Mouse (Mus musculus): ENCODE measurements at regions not wholly inside any gene's neighbourhood (a gene's known extent, or its start where the extent isn't known, plus 50 kb on each side); places are given as distances from the start of the nearest gene placed in this dataset.

- Histone ChIP-seq H3K4me1 (ENCODE audit: control insufficient read depth, insufficient read depth, low read length) (no peaks in the 10 kb centered on the region), H3K27ac (ENCODE audit: control insufficient read depth, insufficient read depth, low read depth, low read length) (no peak overlapping the region), H3K4me3 (ENCODE audit: control insufficient read depth, low read depth, low read length) (no peak overlapping the region), H3K36me3 (ENCODE audit: control insufficient read depth, insufficient read depth, low read length) (no peaks in the 10 kb centered on the region), H3K27me3 (ENCODE audit: control insufficient read depth, insufficient read depth, low read length) (no peaks in the 10 kb centered on the region)
- TF ChIP-seq POLR2A (IDR thresholded peaks at IDR 0.05; ENCODE audit: control insufficient read depth, low read depth, low read length) (no peak), CTCF (IDR thresholded peaks at IDR 0.05; ENCODE audit: control insufficient read depth, insufficient read depth, insufficient replicate concordance, low read depth, low read length) (no peak)
Observed at GRCm38 (mm10) chr4:127862875-127863274, 107.9 kb downstream of the CK137956 start.

DNA sequence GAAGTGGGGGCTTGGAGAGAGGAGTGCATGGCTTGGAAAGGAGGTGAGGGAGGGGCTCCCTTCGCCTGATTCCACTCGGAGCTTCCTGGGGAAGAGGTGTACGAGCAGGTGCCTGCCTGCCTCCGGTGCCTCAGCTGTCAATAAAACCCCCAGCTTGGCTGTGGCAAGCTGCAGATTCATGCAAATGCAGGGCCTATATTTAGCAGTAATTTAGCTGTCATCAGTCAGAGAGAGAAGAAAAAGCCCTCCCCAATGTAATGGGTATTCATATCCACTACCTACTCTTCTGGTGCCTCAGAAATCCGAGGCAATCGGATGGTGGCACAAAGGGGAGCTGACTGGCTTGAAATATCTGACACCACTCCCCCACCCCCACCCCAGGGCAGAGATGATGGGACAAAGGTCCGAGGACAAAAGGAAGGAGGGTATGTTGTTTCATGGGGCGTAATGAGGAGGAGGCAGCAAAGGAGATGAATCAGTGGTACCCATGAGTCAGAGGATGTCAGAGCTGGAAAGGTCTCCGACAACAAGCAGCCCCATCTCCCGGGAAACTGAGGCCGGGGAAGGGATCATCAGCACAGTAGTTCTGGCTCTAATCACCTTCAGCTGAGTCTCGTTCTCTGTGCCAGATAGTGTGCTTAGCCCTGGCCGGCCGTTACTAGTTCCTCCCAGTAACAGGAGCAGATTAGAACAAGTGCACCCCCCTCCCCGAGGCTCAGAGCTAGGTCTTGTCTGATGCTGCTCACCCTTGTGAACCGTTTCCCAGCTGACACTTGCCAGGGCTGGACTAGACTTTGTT, 109.2 kb downstream of the CK137956 start:
- no peak overlapping the region for H3K27ac ChIP-seq (ENCODE audit: control insufficient read depth, insufficient read depth, low read depth, low read length)
- no peak for TF ChIP-seq CTCF (IDR thresholded peaks at IDR 0.05; ENCODE audit: control insufficient read depth, insufficient read depth, insufficient replicate concordance, low read depth, low read length)
- no peak for TF ChIP-seq POLR2A (IDR thresholded peaks at IDR 0.05; ENCODE audit: control insufficient read depth, low read depth, low read length)

GRCm38 (mm10) chr4:127860271-127860670, 110.5 kb downstream of the CK137956 start:
- no peaks in the 10 kb centered on the region for H3K36me3 ChIP-seq (ENCODE audit: control insufficient read depth, insufficient read depth, low read length)
- H3K4me3 ChIP-seq (ENCODE audit: control insufficient read depth, low read depth, low read length): no peak overlapping the region
- H3K4me1 ChIP-seq (ENCODE audit: control insufficient read depth, insufficient read depth, low read length): no peaks in the 10 kb centered on the region
- no peaks in the 10 kb centered on the region for H3K27me3 ChIP-seq (ENCODE audit: control insufficient read depth, insufficient read depth, low read length)
- no peak overlapping the region for H3K27ac ChIP-seq (ENCODE audit: control insufficient read depth, insufficient read depth, low read depth, low read length)
- TF ChIP-seq POLR2A (IDR thresholded peaks at IDR 0.05; ENCODE audit: control insufficient read depth, low read depth, low read length): no peak
- TF ChIP-seq CTCF (IDR thresholded peaks at IDR 0.05; ENCODE audit: control insufficient read depth, insufficient read depth, insufficient replicate concordance, low read depth, low read length): no peak

More for the DNA sequence above, 109.2 kb downstream of the CK137956 start:
- no peaks in the 10 kb centered on the region for H3K27me3 ChIP-seq (ENCODE audit: control insufficient read depth, insufficient read depth, low read length)
- no peaks in the 10 kb centered on the region for H3K36me3 ChIP-seq (ENCODE audit: control insufficient read depth, insufficient read depth, low read length)
- H3K4me3 ChIP-seq (ENCODE audit: control insufficient read depth, low read depth, low read length): no peak overlapping the region
- H3K4me1 ChIP-seq (ENCODE audit: control insufficient read depth, insufficient read depth, low read length): no peaks in the 10 kb centered on the region

- H3K27me3 ChIP-seq (ENCODE audit: control insufficient read depth, insufficient read depth, low read length): no peaks in the 10 kb centered on the region
- H3K4me1 ChIP-seq (ENCODE audit: control insufficient read depth, insufficient read depth, low read length): no peaks in the 10 kb centered on the region
- no peaks in the 10 kb centered on the region for H3K36me3 ChIP-seq (ENCODE audit: control insufficient read depth, insufficient read depth, low read length)
- TF ChIP-seq CTCF (IDR thresholded peaks at IDR 0.05; ENCODE audit: control insufficient read depth, insufficient read depth, insufficient replicate concordance, low read depth, low read length) (no peak), POLR2A (IDR thresholded peaks at IDR 0.05; ENCODE audit: control insufficient read depth, low read depth, low read length) (no peak)
- no peak overlapping the region for H3K27ac ChIP-seq (ENCODE audit: control insufficient read depth, insufficient read depth, low read depth, low read length)
- no peak overlapping the region for H3K4me3 ChIP-seq (ENCODE audit: control insufficient read depth, low read depth, low read length)
Observed at GRCm38 (mm10) chr4:127859505-127859904, 111.2 kb downstream of the CK137956 start.

DNA sequence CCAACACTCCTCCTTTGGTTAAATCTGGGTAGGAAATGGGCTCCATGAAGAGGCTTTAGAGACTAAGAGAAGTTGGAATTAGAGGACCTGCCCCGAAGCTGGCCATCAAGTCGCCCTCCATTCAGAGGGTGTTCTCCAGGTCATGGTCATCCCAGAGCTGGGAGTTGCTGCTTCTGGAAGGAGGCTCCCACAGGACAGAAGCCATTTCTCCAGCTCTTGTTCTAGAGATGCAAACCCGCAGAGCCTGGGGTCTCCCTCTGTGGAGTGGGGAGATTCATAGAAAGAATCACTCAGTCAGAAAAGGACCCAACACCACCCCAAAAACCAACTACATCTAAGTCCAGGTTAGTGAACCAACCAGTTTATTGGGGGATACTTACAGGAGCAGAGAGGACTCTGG, 112.2 kb downstream of the CK137956 start:
- H3K36me3 ChIP-seq (ENCODE audit: control insufficient read depth, insufficient read depth, low read length): no peaks in the 10 kb centered on the region
- no peaks in the 10 kb centered on the region for H3K4me1 ChIP-seq (ENCODE audit: control insufficient read depth, insufficient read depth, low read length)
- H3K27ac ChIP-seq (ENCODE audit: control insufficient read depth, insufficient read depth, low read depth, low read length): no peak overlapping the region
- TF ChIP-seq POLR2A (IDR thresholded peaks at IDR 0.05; ENCODE audit: control insufficient read depth, low read depth, low read length) (no peak), CTCF (IDR thresholded peaks at IDR 0.05; ENCODE audit: control insufficient read depth, insufficient read depth, insufficient replicate concordance, low read depth, low read length) (no peak)
- no peak overlapping the region for H3K4me3 ChIP-seq (ENCODE audit: control insufficient read depth, low read depth, low read length)
- H3K27me3 ChIP-seq (ENCODE audit: control insufficient read depth, insufficient read depth, low read length): no peaks in the 10 kb centered on the region

DNA sequence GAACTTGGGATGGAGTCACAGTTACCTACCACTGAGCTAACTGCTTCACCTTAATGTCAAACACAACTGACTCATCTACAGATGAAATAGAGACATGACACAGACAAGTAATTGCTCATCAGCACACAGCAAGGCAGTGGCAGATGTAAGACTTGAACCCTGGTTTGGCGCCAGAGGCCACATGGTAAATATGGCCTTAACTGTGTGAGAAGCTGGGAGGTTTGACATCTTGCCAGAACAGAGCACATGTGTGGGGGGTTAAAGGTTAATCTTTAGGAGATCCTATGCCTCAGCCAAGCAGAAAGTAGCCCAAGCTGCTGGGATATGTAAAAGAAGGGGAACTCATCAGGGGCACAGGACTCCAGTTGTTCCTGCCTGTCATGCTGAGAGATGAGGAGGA, 114.9 kb downstream of the CK137956 start:
- Histone ChIP-seq H3K4me3 (ENCODE audit: control insufficient read depth, low read depth, low read length) (no peak overlapping the region), H3K36me3 (ENCODE audit: control insufficient read depth, insufficient read depth, low read length) (no peaks in the 10 kb centered on the region), H3K4me1 (ENCODE audit: control insufficient read depth, insufficient read depth, low read length) (no peaks in the 10 kb centered on the region), H3K27me3 (ENCODE audit: control insufficient read depth, insufficient read depth, low read length) (no peaks in the 10 kb centered on the region), H3K27ac (ENCODE audit: control insufficient read depth, insufficient read depth, low read depth, low read length) (no peak overlapping the region)
- TF ChIP-seq CTCF (IDR thresholded peaks at IDR 0.05; ENCODE audit: control insufficient read depth, insufficient read depth, insufficient replicate concordance, low read depth, low read length): no peak
- TF ChIP-seq POLR2A (IDR thresholded peaks at IDR 0.05; ENCODE audit: control insufficient read depth, low read depth, low read length): no peak

DNA sequence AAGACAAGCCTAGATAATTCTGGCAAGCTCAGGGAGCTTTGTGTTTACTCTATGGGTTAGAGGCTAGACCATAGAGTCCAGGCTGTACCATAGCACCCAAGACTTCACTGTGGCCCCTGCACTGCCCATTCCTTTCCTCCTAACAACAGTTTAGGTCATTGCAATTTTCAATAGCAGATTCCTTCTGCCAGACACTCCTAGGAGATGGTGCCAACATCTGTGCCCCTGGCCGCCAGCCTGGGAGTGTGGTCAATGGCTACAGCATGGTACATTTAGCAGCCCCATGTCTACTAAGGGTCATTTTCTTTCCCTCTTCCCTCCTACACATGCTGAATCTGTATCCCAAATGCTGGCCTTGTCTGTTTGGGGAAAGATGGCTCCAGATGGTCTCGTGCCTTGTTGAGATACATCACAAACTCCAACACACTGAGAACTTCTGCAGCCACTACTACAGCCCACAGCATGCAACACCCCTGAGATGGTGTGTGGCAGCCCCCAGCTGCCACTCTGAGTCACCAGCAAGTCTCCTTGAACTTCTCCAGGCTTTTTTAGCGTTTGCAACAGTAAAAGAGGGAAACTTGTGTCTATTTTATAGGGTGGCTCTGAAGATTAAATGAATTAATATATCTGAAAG, 115.9 kb downstream of the CK137956 start:
- TF ChIP-seq POLR2A (IDR thresholded peaks at IDR 0.05; ENCODE audit: control insufficient read depth, low read depth, low read length) (no peak), CTCF (IDR thresholded peaks at IDR 0.05; ENCODE audit: control insufficient read depth, insufficient read depth, insufficient replicate concordance, low read depth, low read length) (no peak)

More for the DNA sequence above, 115.9 kb downstream of the CK137956 start:
- Histone ChIP-seq H3K4me3 (ENCODE audit: control insufficient read depth, low read depth, low read length) (no peak overlapping the region), H3K36me3 (ENCODE audit: control insufficient read depth, insufficient read depth, low read length) (no peaks in the 10 kb centered on the region), H3K4me1 (ENCODE audit: control insufficient read depth, insufficient read depth, low read length) (no peaks in the 10 kb centered on the region), H3K27ac (ENCODE audit: control insufficient read depth, insufficient read depth, low read depth, low read length) (no peak overlapping the region), H3K27me3 (ENCODE audit: control insufficient read depth, insufficient read depth, low read length) (no peaks in the 10 kb centered on the region)

Measured in testis, adult 2 months (tissue).